Mouse (Mus musculus): ENCODE results near the gene Spc24. TPM values are rescaled to one million over a fixed set of nuclear protein-coding genes. Genes with fewer than 3 reads are reported as not detected.

Gene Spc24
- total RNA-seq (2014; rRNA removed) (5.5 and 6.6 TPM in 2 replicates), polyA plus RNA-seq (2015; fragmentation: Nextera tagmentation; extraction: Ambion mirVana) (6.3 and 8.2 TPM in 2 replicates)

DNA sequence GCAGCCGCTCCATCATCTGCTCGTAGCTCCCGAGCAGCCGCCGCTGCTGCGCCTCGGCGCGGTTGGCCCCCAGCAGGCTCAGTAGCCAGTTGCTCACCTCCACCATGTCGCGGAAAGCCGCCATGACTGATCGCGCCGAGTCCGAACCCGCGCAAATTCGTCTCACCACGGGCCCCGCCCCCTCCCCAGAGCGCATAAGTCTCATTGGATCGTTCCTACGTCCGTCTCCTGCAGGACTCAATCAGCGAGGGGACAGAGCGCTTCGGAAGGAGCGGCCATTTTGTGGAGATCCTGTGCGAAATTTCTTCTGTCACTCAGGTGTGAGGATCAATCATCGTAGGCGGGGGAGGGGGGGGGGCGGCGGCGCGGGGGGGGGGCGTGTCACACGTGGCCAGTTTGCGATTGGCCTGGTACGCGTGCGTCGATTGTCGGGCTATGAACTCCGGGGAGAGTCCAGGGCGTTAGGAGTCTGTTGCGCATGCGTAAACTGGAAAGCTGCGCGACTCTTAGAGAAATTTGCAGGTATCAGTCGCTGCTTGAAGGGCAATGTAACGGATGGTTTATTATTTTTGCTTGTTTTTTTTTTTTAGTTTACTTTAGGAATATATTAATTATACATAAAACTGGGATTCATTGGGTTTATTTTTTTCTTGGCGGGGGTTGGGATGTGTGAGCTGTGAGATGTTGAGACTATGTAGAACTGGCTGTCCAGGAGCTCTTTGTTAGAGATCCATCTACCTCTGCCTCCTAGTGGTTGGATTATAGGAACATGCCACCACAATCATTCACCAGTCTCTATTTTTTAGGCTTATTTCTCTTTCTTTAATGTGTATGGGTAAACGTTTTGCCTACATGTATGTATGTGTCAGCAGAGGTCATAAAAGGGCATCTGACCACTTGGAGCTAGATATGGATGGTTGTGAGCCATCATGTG, at the start of gene Spc24:
Gene Spc24, minus strand, starts transcription at position 149 of the 934 bp plus-strand sequence.
- Histone ChIP-seq H3K4me2 (ENCODE audit: low read depth, low read length, poor library complexity, severe bottlenecking) (peak within 1 kb of the TSS; percentile 99), H3K9me3 (ENCODE audit: low read length) (no peaks in the 10 kb centered on the region), H3K4me1 (ENCODE audit: insufficient read depth, low read length) (peaks cover 3% of the 10 kb centered on the region; the same call in 1 of the 2 replicates), H3K9ac (replicated peaks; ENCODE audit: low read length, poor library complexity, severe bottlenecking) (peak within 1 kb of the TSS; percentile 36; the same call in 1 of the 2 replicates), H3K36me3 (ENCODE audit: insufficient read depth, low read length) (no peaks in the 10 kb centered on the region), H3K27me3 (ENCODE audit: insufficient read depth, low read length) (no peaks in the 10 kb centered on the region), H3K27ac (ENCODE audit: low read depth, low read length) (peak within 1 kb of the TSS; percentile 73), H3K4me3 (ENCODE audit: low read depth, low read length) (peak within 1 kb of the TSS; percentile 71)
- ATAC-seq (ENCODE audit: low FRiP score) = peak; percentile 95
- peak; percentile 77 for TF ChIP-seq CTCF (IDR thresholded peaks at IDR 0.05)
- WGBS = 2% methylated on average over 49 of the region's 54 CpGs
- DNase-seq (ENCODE audit: low spot score) = peak; percentile 99

GRCm38 (mm10) chr9:21808561-21808960, 48.5 kb upstream of the Spc24 start:
- H3K4me2 ChIP-seq (ENCODE audit: low read depth, low read length, poor library complexity, severe bottlenecking) = no peak overlapping the region
- 63% methylated on average over 3 of the region's 3 CpGs for WGBS
- H3K9me3 ChIP-seq (ENCODE audit: low read length) = no peaks in the 10 kb centered on the region
- DNase-seq (ENCODE audit: low spot score) (no peak), ATAC-seq (ENCODE audit: low FRiP score) (no peak)
- H3K27ac ChIP-seq (ENCODE audit: low read depth, low read length) = no peak overlapping the region
- H3K36me3 ChIP-seq (ENCODE audit: insufficient read depth, low read length) = no peaks in the 10 kb centered on the region
- H3K27me3 ChIP-seq (ENCODE audit: insufficient read depth, low read length) = no peaks in the 10 kb centered on the region
- peak; percentile 51 for TF ChIP-seq CTCF (IDR thresholded peaks at IDR 0.05)
- H3K4me1 ChIP-seq (ENCODE audit: insufficient read depth, low read length) = no peaks in the 10 kb centered on the region
- no peak overlapping the region for H3K9ac ChIP-seq (replicated peaks; ENCODE audit: low read length, poor library complexity, severe bottlenecking)
- no peak overlapping the region for H3K4me3 ChIP-seq (ENCODE audit: low read depth, low read length)

DNA sequence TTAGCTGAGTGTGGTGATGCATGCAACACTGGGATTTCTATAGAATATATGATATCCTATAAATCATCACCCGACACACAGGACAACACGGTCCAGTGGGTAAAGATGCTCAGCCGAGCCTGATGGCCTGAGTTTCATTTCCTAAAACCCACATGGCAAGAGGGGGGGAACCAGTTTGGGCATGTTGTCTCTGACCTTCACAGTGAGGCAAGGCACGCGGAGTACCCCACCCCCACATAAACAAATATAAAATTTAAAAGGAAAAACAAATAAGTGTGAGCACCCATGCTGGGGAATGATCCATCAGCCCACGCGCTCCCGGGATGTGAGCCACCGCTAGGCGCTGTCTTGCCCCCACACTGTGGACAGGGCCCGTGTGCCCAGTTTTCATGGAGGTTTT, 46.9 kb upstream of the Spc24 start:
- WGBS = 83% methylated on average over 11 of the region's 11 CpGs
- Histone ChIP-seq H3K36me3 (ENCODE audit: insufficient read depth, low read length) (no peaks in the 10 kb centered on the region), H3K4me3 (ENCODE audit: low read depth, low read length) (no peak overlapping the region), H3K27ac (ENCODE audit: low read depth, low read length) (no peak overlapping the region), H3K9me3 (ENCODE audit: low read length) (no peaks in the 10 kb centered on the region), H3K9ac (replicated peaks; ENCODE audit: low read length, poor library complexity, severe bottlenecking) (no peak overlapping the region), H3K4me2 (ENCODE audit: low read depth, low read length, poor library complexity, severe bottlenecking) (no peak overlapping the region), H3K27me3 (ENCODE audit: insufficient read depth, low read length) (no peaks in the 10 kb centered on the region), H3K4me1 (ENCODE audit: insufficient read depth, low read length) (no peaks in the 10 kb centered on the region)
- no peak for TF ChIP-seq CTCF (IDR thresholded peaks at IDR 0.05)
- no peak for ATAC-seq (ENCODE audit: low FRiP score)
- DNase-seq (ENCODE audit: low spot score) = no peak

- Histone ChIP-seq H3K4me2 (ENCODE audit: low read depth, low read length, poor library complexity, severe bottlenecking) (no peak overlapping the region), H3K9ac (replicated peaks; ENCODE audit: low read length, poor library complexity, severe bottlenecking) (no peak overlapping the region), H3K9me3 (ENCODE audit: low read length) (no peaks in the 10 kb centered on the region), H3K4me3 (ENCODE audit: low read depth, low read length) (no peak overlapping the region), H3K36me3 (ENCODE audit: insufficient read depth, low read length) (no peaks in the 10 kb centered on the region), H3K4me1 (ENCODE audit: insufficient read depth, low read length) (no peaks in the 10 kb centered on the region), H3K27ac (ENCODE audit: low read depth, low read length) (no peak overlapping the region), H3K27me3 (ENCODE audit: insufficient read depth, low read length) (no peaks in the 10 kb centered on the region)
- no peak for TF ChIP-seq CTCF (IDR thresholded peaks at IDR 0.05)
- no peak for ATAC-seq (ENCODE audit: low FRiP score)
- WGBS = 68% methylated on average over 3 of the region's 3 CpGs
- no peak for DNase-seq (ENCODE audit: low spot score)
These were observed 46.3 kb upstream of the Spc24 start for GRCm38 (mm10) chr9:21806363-21806762.

DNA sequence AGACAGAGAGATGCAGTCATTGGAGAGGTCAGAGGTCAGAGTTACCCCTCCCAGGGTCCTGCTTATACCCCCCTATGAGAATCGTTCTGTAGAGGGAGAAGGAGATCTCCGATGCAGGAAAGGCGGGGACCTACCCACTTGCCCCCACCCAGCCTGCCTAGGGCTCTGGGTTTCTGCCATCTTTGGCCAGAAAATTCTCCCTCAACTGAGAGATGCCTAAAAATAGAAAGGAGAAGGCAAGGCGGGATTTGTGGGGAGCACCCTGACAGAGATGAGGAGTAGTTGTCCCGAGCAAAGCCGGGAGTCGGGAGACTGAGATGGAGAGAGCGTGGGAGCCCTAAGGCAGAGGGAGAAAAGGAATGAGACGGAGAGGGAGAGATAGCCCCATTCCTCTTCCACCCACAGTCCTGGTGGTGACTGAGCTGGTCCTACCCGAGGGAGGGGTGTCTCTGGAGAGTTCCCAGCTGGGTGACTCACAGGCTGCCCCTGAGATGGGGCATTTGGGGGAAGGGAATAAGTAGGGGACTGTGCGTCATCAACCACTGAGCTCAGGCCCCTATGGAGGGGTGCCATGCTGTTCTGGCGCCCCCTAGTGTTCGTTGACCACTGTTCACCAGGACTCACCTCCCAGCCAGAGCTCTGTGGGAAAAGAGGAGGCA, 44.0 kb upstream of the Spc24 start:
- Histone ChIP-seq H3K4me2 (ENCODE audit: low read depth, low read length, poor library complexity, severe bottlenecking) (no peak overlapping the region), H3K9me3 (ENCODE audit: low read length) (no peaks in the 10 kb centered on the region), H3K27me3 (ENCODE audit: insufficient read depth, low read length) (no peaks in the 10 kb centered on the region), H3K4me3 (ENCODE audit: low read depth, low read length) (no peak overlapping the region), H3K36me3 (ENCODE audit: insufficient read depth, low read length) (no peaks in the 10 kb centered on the region), H3K9ac (replicated peaks; ENCODE audit: low read length, poor library complexity, severe bottlenecking) (no peak overlapping the region), H3K27ac (ENCODE audit: low read depth, low read length) (no peak overlapping the region), H3K4me1 (ENCODE audit: insufficient read depth, low read length) (no peaks in the 10 kb centered on the region)
- 45% methylated on average over 13 of the region's 13 CpGs for WGBS
- TF ChIP-seq CTCF (IDR thresholded peaks at IDR 0.05) = peak; percentile 83
- ATAC-seq (ENCODE audit: low FRiP score) = peak; percentile 78
- DNase-seq (ENCODE audit: low spot score) = peak; percentile 77

DNA sequence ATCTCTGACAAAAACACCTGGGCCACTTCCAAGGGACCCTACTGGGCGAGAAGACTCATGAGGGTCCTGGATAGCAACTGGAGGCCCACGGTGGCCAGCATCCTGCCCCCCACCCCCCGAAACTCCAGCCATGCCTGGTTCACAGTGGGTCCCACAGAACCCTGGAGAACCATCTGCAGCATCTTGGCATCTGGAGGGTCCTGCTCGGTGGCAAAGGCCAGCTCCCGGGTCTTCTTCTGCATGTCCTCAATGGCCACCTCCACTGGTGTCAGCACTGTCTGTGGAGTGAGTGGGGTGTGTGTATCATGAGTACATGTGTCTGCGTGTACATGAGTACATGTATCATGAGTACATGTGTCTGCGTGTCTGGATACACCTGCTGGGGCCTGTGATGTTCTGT, 41.5 kb upstream of the Spc24 start:
- H3K9me3 ChIP-seq (ENCODE audit: low read length) = no peaks in the 10 kb centered on the region
- H3K27ac ChIP-seq (ENCODE audit: low read depth, low read length) = no peak overlapping the region
- no peak overlapping the region for H3K9ac ChIP-seq (replicated peaks; ENCODE audit: low read length, poor library complexity, severe bottlenecking)
- no peak overlapping the region for H3K4me3 ChIP-seq (ENCODE audit: low read depth, low read length)
- no peaks in the 10 kb centered on the region for H3K36me3 ChIP-seq (ENCODE audit: insufficient read depth, low read length)
- H3K27me3 ChIP-seq (ENCODE audit: insufficient read depth, low read length) = no peaks in the 10 kb centered on the region
- ATAC-seq (ENCODE audit: low FRiP score) (no peak), DNase-seq (ENCODE audit: low spot score) (no peak)
- no peaks in the 10 kb centered on the region; the same call in 1 of the 2 replicates for H3K4me1 ChIP-seq (ENCODE audit: insufficient read depth, low read length)
- 90% methylated on average over 7 of the region's 7 CpGs for WGBS
- TF ChIP-seq CTCF (IDR thresholded peaks at IDR 0.05) = no peak
- H3K4me2 ChIP-seq (ENCODE audit: low read depth, low read length, poor library complexity, severe bottlenecking) = no peak overlapping the region

Measured in midbrain, postnatal 0 days (tissue).